ENCODE assay signal across 27 mouse cellular contexts in the genomic region with DNA sequence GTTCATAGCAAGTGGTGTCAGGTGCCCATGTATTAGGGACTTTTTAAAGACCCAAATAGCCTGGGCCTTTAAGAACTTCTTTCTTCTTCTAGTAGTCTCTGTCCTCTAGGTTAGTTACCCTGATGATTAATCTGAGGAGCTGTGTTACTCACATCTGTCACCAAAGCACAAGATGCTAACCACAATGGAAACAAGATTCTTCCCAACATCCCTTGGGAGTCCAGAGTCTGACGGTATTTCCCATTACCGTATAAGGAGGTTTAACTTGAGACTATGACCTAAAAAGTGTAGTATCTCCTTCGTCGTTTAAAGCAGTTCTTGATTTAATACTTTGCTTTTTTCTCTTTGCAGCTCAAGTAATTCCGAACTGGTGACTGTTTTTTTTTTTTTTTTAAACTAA.
"Had no signal": no experiment of that assay in that cellular context is flagged by ENCODE, and none has a peak within 500 bp of the region (broad histone marks: within the 10 kb centered on the region; RNA-seq: fewer than 3 reads in every experiment).

No protein-coding gene starts in this region.

- H3K4me1 ChIP-seq: heart, embryonic 10.5 days; heart, embryonic 12.5 days; hindbrain, embryonic 10.5 days; hindbrain, embryonic 12.5 days; kidney, embryonic 15.5 days; limb, embryonic 13.5 days; limb, embryonic 15.5 days; liver, embryonic 13.5 days; liver, embryonic 15.5 days had no signal

- ATAC-seq: hindbrain, embryonic 16.5 days; intestine, embryonic 16.5 days had no signal

- H3K27ac ChIP-seq: heart, adult 2 months; heart, embryonic 10.5 days; hindbrain, embryonic 10.5 days; hindbrain, embryonic 12.5 days; hindbrain, embryonic 14.5 days; kidney, embryonic 15.5 days; kidney, postnatal 0 days; limb, embryonic 13.5 days; limb, embryonic 15.5 days; liver, embryonic 13.5 days; liver, embryonic 15.5 days had no signal

- H3K4me3 ChIP-seq: heart, adult 2 months; heart, embryonic 10.5 days; heart, embryonic 12.5 days; hindbrain, embryonic 10.5 days; hindbrain, embryonic 12.5 days; kidney, embryonic 15.5 days; limb, embryonic 13.5 days; limb, embryonic 15.5 days; liver, embryonic 13.5 days; liver, embryonic 15.5 days had no signal

- H3K4me2 ChIP-seq: heart, embryonic 12.5 days; hindbrain, embryonic 12.5 days; hindbrain, embryonic 14.5 days; kidney, embryonic 15.5 days; limb, embryonic 13.5 days; limb, embryonic 15.5 days; liver, embryonic 13.5 days; liver, embryonic 15.5 days had no signal

- DNase-seq: gastrocnemius, postnatal 14 days; gastrocnemius, postnatal 36 days; heart, adult 11 months; heart, adult 2 months; heart, postnatal 10 days; heart, postnatal 4 days; kidney, adult 11 months; kidney, adult 2 months; kidney, adult 9 months; kidney, postnatal 14 days; kidney, postnatal 36 days; layer of hippocampus, adult 9-11 months; layer of hippocampus, postnatal 36 days; left cerebral cortex, postnatal 4 days; liver, embryonic 13.5 days had no signal

- H3K36me3 ChIP-seq: heart, embryonic 10.5 days; heart, embryonic 12.5 days; hindbrain, embryonic 10.5 days; hindbrain, embryonic 12.5 days; kidney, embryonic 15.5 days; limb, embryonic 13.5 days; limb, embryonic 15.5 days; liver, embryonic 13.5 days; liver, embryonic 15.5 days had no signal

- H3K9ac ChIP-seq: heart, embryonic 12.5 days; hindbrain, embryonic 12.5 days; hindbrain, embryonic 14.5 days; kidney, embryonic 15.5 days; limb, embryonic 13.5 days; limb, embryonic 15.5 days; liver, embryonic 13.5 days; liver, embryonic 15.5 days had no signal

- H3K27me3 ChIP-seq: heart, embryonic 12.5 days; hindbrain, embryonic 12.5 days; kidney, embryonic 15.5 days; limb, embryonic 13.5 days; limb, embryonic 15.5 days; liver, embryonic 13.5 days; liver, embryonic 15.5 days had no signal

- H3K9me3 ChIP-seq: heart, embryonic 10.5 days; heart, embryonic 12.5 days; hindbrain, embryonic 10.5 days; hindbrain, embryonic 12.5 days; kidney, embryonic 15.5 days; limb, embryonic 13.5 days; limb, embryonic 15.5 days; liver, embryonic 13.5 days; liver, embryonic 15.5 days had no signal
